Comparison of ENCODE assay signal across 8 mouse cellular contexts in genomic region chr4:129960180-129960944, GRCm38 (mm10). TPM values are rescaled to one million over a fixed set of nuclear protein-coding genes. Genes with fewer than 3 reads are reported as not detected.
DNase-seq lines count a peak whose midpoint lies in the region; ATAC-seq and TF ChIP-seq lines count a peak whose summit lies in the region.

No protein-coding gene starts in this region.

- no peaks in the 10 kb centered on the region for H3K36me3 ChIP-seq in erythroblast, embryonic 14.5 days (ENCODE audit: control insufficient read depth)
- H3K36me3 ChIP-seq in intestine, embryonic 15.5 days = no peaks in the 10 kb centered on the region

- 1% methylated on average over 37 of the region's 37 CpGs for WGBS in intestine, embryonic 15.5 days

- peaks cover 37% of the 10 kb centered on the region for H3K27me3 ChIP-seq in erythroblast, embryonic 14.5 days (ENCODE audit: control insufficient read depth)
- H3K27me3 ChIP-seq in intestine, embryonic 15.5 days (replicated peaks) = 0 out of 2 replicates have a peak, but pooled peaks cover 8% of the 10 kb centered on the region

- intact Hi-C loops in left cerebral cortex, postnatal 10 days (cut with DNase I) = loop anchor here (2.0 to 5.0 kb wide), 2 partner anchors 26 to 227 kb away; no protein-coding TSS in a partner anchor

- peaks cover 7% of the 10 kb centered on the region for H3K4me1 ChIP-seq in erythroblast, embryonic 14.5 days (ENCODE audit: control insufficient read depth)
- peaks cover 1% of the 10 kb centered on the region; the same call in 1 of the 2 replicates for H3K4me1 ChIP-seq in cortical plate, adult 2 months (ENCODE audit: control insufficient read depth, insufficient read depth, low read length)
- peaks cover 8% of the 10 kb centered on the region for H3K4me1 ChIP-seq in intestine, embryonic 15.5 days (replicated peaks)

- H3K4me2 ChIP-seq in intestine, embryonic 15.5 days (replicated peaks) = peak overlapping the region; percentile 84

- peak; percentile 42 for DNase-seq in gastrocnemius, postnatal 25 days
- peak; percentile 86 to 87 for DNase-seq in left cerebral cortex, postnatal 10 days (ENCODE audit: extremely low spot score in 1 of 2, low spot score in 2 of 2)
- peak; percentile 80 for DNase-seq in right cerebral cortex, postnatal 14 days

- peak overlapping the region; percentile 35 for H3K4me3 ChIP-seq in erythroblast, embryonic 14.5 days (replicated peaks)
- H3K4me3 ChIP-seq in cortical plate, adult 2 months (ENCODE audit: insufficient read depth, low read length) = peak overlapping the region; percentile 41
- H3K4me3 ChIP-seq in intestine, embryonic 15.5 days (replicated peaks) = peak overlapping the region; percentile 38

- TF ChIP-seq POLR2A in cortical plate, adult 2 months (IDR thresholded peaks at IDR 0.05; ENCODE audit: extremely low read depth, insufficient read depth, low read length) = peak; percentile 43; the same call in 1 of the 2 replicates

- H3K9ac ChIP-seq in intestine, embryonic 15.5 days = peak overlapping the region; percentile 35

- H3K27ac ChIP-seq in cortical plate, adult 2 months (ENCODE audit: insufficient read depth, low read length) = peak overlapping the region; percentile 83
- H3K27ac ChIP-seq in intestine, embryonic 15.5 days = no peak overlapping the region

- no peak for ATAC-seq in erythroblast, adult 5-6 weeks (replicated peaks; ENCODE audit: low FRiP score, poor library complexity, severe bottlenecking)
- ATAC-seq in intestine, embryonic 15.5 days = peak; percentile 78
- peak; percentile 63 for ATAC-seq in megakaryocyte, adult 5-6 weeks (ENCODE audit: poor library complexity, severe bottlenecking)

- H3K9me3 ChIP-seq in erythroblast, embryonic 14.5 days (ENCODE audit: control insufficient read depth, low read length) = no peaks in the 10 kb centered on the region
- H3K9me3 ChIP-seq in intestine, embryonic 15.5 days = no peaks in the 10 kb centered on the region

- no peak for TF ChIP-seq CTCF in cortical plate, adult 2 months (IDR thresholded peaks at IDR 0.05; ENCODE audit: extremely low read depth, insufficient read depth, low read length)

RNA-seq across cellular contexts. Expression of gene Adgrb2, which starts 24.3 kb away (rescaled TPM):
- polyA plus RNA-seq in erythroblast, embryonic 14.5 days (2012) = 0.02 TPM in 1 of 2 replicates, not detected in the other
- total RNA-seq in erythroblast, adult 5-6 weeks (2015; ENCODE audit: low replicate concordance) = not detected in 2 replicates
- total RNA-seq in erythroblast, adult 5-6 weeks (2017; ENCODE audit: low replicate concordance) = not detected in 2 replicates
- polyA plus RNA-seq in cortical plate, adult 2 months (2012; rRNA removed) = 306 and 345 TPM in 2 replicates
- total RNA-seq in gastrocnemius, postnatal 25 days (2021) = under 1 TPM; 0.54 to 0.56 TPM
- polyA plus RNA-seq in intestine, embryonic 15.5 days (2015; fragmentation: Nextera tagmentation; extraction: Ambion mirVana) = 2.2 and 2.6 TPM in 2 replicates
- 100 to 1,000 TPM; 295 to 296 TPM for total RNA-seq in left cerebral cortex, postnatal 10 days (2021)
- not detected in 2 replicates for total RNA-seq in megakaryocyte, adult 5-6 weeks (2015)
- 0.04 and 1.9 TPM in 2 replicates for total RNA-seq in megakaryocyte, adult 5-6 weeks (2017)

RNA-seq across cellular contexts. Expression of gene Spocd1, which starts 31.3 kb away (rescaled TPM):
- not detected in 2 replicates for polyA plus RNA-seq in erythroblast, embryonic 14.5 days (2012)
- not detected in 2 replicates for total RNA-seq in erythroblast, adult 5-6 weeks (2015; ENCODE audit: low replicate concordance)
- not detected in 2 replicates for total RNA-seq in erythroblast, adult 5-6 weeks (2017; ENCODE audit: low replicate concordance)
- 0.13 and 0.28 TPM in 2 replicates for polyA plus RNA-seq in cortical plate, adult 2 months (2012; rRNA removed)
- not detected for total RNA-seq in gastrocnemius, postnatal 25 days (2021)
- polyA plus RNA-seq in intestine, embryonic 15.5 days (2015; fragmentation: Nextera tagmentation; extraction: Ambion mirVana) = 0.09 TPM in 1 of 2 replicates, not detected in the other
- total RNA-seq in left cerebral cortex, postnatal 10 days (2021) = under 1 TPM in 1 of 2 experiments, not detected in 1; 0.24 TPM
- total RNA-seq in megakaryocyte, adult 5-6 weeks (2015) = 0.18 and 0.36 TPM in 2 replicates
- 0.08 and 0.44 TPM in 2 replicates for total RNA-seq in megakaryocyte, adult 5-6 weeks (2017)

Comparison
In these comparisons a context has a peak if more than half of its experiments do, and no peak if none do; other contexts are left out.
1. RNA of gene Adgrb2, which starts 24.3 kb away (total RNA-seq): 295 to 296 TPM in left cerebral cortex, postnatal 10 days; 0.54 to 0.56 TPM in gastrocnemius, postnatal 25 days, 0.04 to 1.9 TPM in megakaryocyte, adult 5-6 weeks and not detected in erythroblast, adult 5-6 weeks; every median in the first group is over 100 times any median in the second.
2. Peak in every context shown above with its lines, with median percentiles within 50 percentile points of each other: H3K4me3 ChIP-seq and DNase-seq.